Mouse (Mus musculus) hindbrain, embryonic 15.5 days (tissue): ENCODE data around the gene Hps6. TPM values are rescaled to one million over a fixed set of nuclear protein-coding genes. Genes with fewer than 3 reads are reported as not detected.

Experiments used
- ATAC-seq: fragments of 200-750 bp; cut with Nextera tagmentation; 2 replicates; pipeline ENCODE4 v1.8.0; 2017; ENCODE audit warnings: low read depth, moderate number of reproducible peaks, moderate TSS enrichment; ENCODE audit not compliant: low FRiP score
- H3K27ac ChIP-seq: fragments of 300-500 bp; sonication (generic); replicated peaks from 2 replicates; pipeline ENCODE4 v1.5.1; 2015; ENCODE audit warnings: mild to moderate bottlenecking, inconsistent platforms
- H3K27me3 ChIP-seq: fragments of 300-500 bp; sonication (generic); 2 replicates; pipeline ENCODE4 v1.6.1; 2015; ENCODE audit warnings: control low read depth, inconsistent platforms
- H3K36me3 ChIP-seq: fragments of 300-500 bp; sonication (generic); 2 replicates; pipeline ENCODE4 v1.6.1; 2015; ENCODE audit warnings: control low read depth, inconsistent platforms
- H3K4me1 ChIP-seq: fragments of 300-500 bp; sonication (generic); replicated peaks from 2 replicates; pipeline ENCODE4 v1.6.1; 2015; ENCODE audit warnings: control low read depth, inconsistent platforms
- H3K4me2 ChIP-seq: fragments of 300-500 bp; sonication (generic); 2 replicates; pipeline ENCODE4 v1.6.1; 2015; ENCODE audit warnings: moderate library complexity, mild to moderate bottlenecking, inconsistent platforms
- H3K4me3 ChIP-seq: fragments of 300-500 bp; sonication (generic); 2 replicates; pipeline ENCODE4 v1.5.1; 2015; ENCODE audit warnings: mild to moderate bottlenecking, inconsistent platforms
- H3K9ac ChIP-seq: fragments of 300-500 bp; sonication (generic); 2 replicates; pipeline ENCODE4 v1.6.1; 2015; ENCODE audit warnings: inconsistent platforms
- H3K9me3 ChIP-seq: fragments of 300-500 bp; sonication (generic); 2 replicates; pipeline ENCODE4 v1.6.1; 2016; ENCODE audit warnings: control low read depth, inconsistent platforms
- WGBS: fragments of 180-500 bp; shearing (Covaris S2); methylation state at CpG from one replicate; pipeline ENCODE4 v1.1.7; 2015; 5-methylcytosine and 5-hydroxymethylcytosine counted together
- polyA plus RNA-seq: library from polyadenylated mRNA; unstranded; fragments of >200 nt; fragmentation: Nextera tagmentation; extraction: Ambion mirVana; gene quantifications from 2 replicates; pipeline ENCODE4 v1.2.1, GENCODE M21; 2015

The Hps6 gene
- polyA plus RNA-seq, 1 experiment from 2014 or later, result 5.0 TPM

DNA sequence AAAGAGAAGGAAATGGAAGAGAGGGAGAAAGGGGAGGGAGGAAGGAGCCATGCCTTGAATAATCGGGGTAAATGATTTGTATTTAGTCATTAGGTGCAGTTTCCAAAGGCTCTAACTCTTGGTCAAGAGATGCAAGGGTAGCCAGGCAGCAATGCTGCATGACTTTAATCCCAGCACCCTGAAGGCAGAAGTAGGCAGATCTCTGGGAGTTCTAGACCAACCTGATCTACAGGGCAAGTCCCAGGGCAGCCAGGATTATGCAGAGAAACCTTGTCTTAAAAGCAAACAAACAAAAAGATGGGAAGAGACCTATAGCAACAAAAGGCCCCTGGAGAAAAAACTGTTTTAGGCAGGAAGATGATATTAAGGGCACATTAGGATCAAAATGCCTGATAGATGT, 3.9 kb upstream of the Hps6 start:
- peaks cover 31% of the 10 kb centered on the region for H3K4me1 ChIP-seq
- no peak overlapping the region for H3K9ac ChIP-seq
- H3K27me3 ChIP-seq, result 0 out of 2 replicates have a peak, but pooled peaks cover 10% of the 10 kb centered on the region
- H3K27ac ChIP-seq, result no peak overlapping the region
- no peak for ATAC-seq
- 67% methylated on average over 1 of the region's 1 CpGs for WGBS
- no peaks in the 10 kb centered on the region for H3K9me3 ChIP-seq
- H3K36me3 ChIP-seq, result 0 out of 2 replicates have a peak, but pooled peaks cover 4% of the 10 kb centered on the region
- H3K4me2 ChIP-seq, result peak overlapping the region; percentile 63; the same call in 1 of the 2 replicates
- H3K4me3 ChIP-seq, result no peak overlapping the region

DNA sequence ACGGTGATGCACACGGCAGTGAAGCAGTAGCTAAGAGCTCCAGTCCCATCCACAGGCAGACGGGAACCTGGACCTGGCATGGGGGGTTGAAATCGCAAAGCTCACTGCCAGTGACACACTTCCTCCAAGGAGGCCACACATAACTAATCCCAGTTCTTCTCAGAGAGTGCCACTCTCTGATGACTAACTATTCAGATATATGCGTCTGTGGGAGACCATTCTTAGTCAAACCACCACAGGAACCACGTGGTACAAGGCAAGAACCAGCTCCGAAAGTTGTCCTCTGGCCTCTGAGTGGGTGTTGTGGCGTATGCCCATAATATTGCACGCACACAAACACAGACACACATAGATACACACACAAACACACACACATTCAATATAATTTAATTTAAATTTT, 1.0 kb upstream of the Hps6 start:
- peaks cover 25% of the 10 kb centered on the region for H3K4me1 ChIP-seq
- 79% methylated on average over 9 of the region's 9 CpGs for WGBS
- H3K27ac ChIP-seq, result no peak overlapping the region
- no peaks in the 10 kb centered on the region for H3K36me3 ChIP-seq
- no peaks in the 10 kb centered on the region for H3K9me3 ChIP-seq
- no peak for ATAC-seq
- 0 out of 2 replicates have a peak, but pooled peaks cover 10% of the 10 kb centered on the region for H3K27me3 ChIP-seq
- no peak overlapping the region for H3K4me3 ChIP-seq
- no peak overlapping the region for H3K9ac ChIP-seq
- no peak overlapping the region for H3K4me2 ChIP-seq

DNA sequence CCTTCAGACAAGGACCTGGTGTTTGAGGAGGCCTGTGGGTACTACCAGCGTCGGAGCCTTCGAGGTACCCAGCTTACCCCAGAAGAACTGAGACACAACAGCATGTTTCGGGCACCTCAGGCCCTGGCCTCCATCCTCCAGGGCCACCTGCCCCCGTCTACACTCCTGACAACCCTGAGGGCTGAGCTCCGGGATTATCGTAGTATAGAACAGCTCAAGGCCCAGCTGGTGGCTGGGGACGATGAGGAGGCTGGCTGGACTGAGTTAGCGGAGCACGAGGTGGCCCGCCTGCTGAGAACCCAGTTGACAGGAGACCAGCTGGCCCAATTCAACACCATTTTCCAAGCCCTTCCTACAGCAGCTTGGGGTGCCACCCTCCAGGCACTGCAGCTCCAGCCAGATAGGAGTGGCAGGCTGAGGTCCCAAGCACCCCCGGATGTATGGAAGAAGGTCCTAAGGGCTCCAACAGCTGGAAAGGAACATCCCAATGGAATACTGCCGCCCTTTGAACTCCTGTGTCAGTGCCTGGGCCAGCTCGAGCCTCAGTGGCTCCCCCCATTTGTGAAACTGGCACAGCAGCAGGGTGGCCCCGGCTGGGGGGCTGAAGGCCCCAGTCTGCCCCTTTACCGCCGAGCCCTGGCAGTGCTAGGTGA, 1.6 kb downstream of the Hps6 start:
- ATAC-seq, result no peak
- 66% methylated on average over 17 of the region's 17 CpGs for WGBS
- H3K4me3 ChIP-seq, result no peak overlapping the region
- no peak overlapping the region for H3K4me2 ChIP-seq
- 0 out of 2 replicates have a peak, but pooled peaks cover 4% of the 10 kb centered on the region for H3K27me3 ChIP-seq
- H3K4me1 ChIP-seq, result peaks cover 15% of the 10 kb centered on the region
- no peaks in the 10 kb centered on the region for H3K9me3 ChIP-seq
- H3K9ac ChIP-seq, result no peak overlapping the region
- no peak overlapping the region for H3K27ac ChIP-seq
- no peaks in the 10 kb centered on the region for H3K36me3 ChIP-seq

DNA sequence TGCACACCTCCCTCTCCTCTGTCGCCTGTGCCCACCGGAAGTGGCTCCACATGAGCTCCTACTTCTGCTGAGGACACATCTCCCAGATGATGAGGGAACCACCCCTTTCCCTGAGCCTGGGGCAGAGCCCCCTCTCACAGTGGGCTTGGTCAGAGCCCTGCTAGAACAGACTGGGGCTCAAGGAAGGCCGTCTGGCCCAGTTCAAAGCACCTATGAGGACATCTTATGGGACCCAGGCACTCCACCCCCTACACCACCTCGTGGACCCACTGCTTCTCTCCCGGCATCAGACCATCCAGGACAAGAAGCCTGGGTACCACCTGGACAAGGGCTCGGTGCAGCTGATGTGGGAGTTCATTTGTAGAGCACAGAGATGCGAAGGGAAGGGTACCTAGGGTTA, 2.4 kb downstream of the Hps6 start:
- H3K9me3 ChIP-seq, result no peaks in the 10 kb centered on the region
- H3K4me3 ChIP-seq, result no peak overlapping the region
- 0 out of 2 replicates have a peak, but pooled peaks cover 4% of the 10 kb centered on the region for H3K27me3 ChIP-seq
- peaks cover 15% of the 10 kb centered on the region for H3K4me1 ChIP-seq
- H3K27ac ChIP-seq, result no peak overlapping the region
- no peak for ATAC-seq
- H3K9ac ChIP-seq, result no peak overlapping the region
- no peak overlapping the region for H3K4me2 ChIP-seq
- no peaks in the 10 kb centered on the region for H3K36me3 ChIP-seq
- 90% methylated on average over 7 of the region's 7 CpGs for WGBS

DNA sequence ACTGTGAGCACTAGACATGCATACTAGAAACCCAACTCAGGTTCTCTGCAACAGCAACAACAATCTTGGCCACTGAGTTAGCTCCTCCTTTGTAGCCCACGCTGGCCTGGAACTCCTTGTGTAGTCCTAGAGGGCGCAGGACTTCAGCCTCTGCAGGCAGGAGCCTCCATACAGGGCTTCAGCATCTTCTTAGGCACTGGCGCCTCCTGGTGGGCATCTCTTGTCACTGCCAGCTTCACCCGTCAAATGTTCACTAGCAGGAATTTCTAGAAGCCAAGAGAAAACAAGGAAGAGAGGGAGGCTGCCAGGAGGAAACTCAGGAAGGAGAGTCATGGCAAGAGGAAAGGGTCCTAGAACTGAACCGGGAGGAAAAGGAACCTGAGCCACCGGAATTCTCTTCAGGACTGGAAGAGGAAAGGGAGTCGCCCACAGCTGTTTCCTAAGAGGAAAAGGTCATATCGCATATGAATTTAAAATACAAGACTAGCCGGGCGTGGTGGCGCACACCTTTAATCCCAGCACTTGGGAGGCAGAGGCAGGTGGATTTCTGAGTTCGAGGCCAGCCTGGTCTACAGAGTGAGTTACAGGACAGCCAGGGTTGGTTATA, 11.4 kb downstream of the Hps6 start:
- no peak overlapping the region for H3K9ac ChIP-seq
- ATAC-seq, result peak; percentile 76; the same call in 1 of the 2 replicates
- no peak overlapping the region for H3K4me3 ChIP-seq
- H3K27ac ChIP-seq, result no peak overlapping the region
- no peaks in the 10 kb centered on the region for H3K27me3 ChIP-seq
- H3K4me1 ChIP-seq, result no peaks in the 10 kb centered on the region
- no peak overlapping the region for H3K4me2 ChIP-seq
- no peaks in the 10 kb centered on the region for H3K9me3 ChIP-seq
- H3K36me3 ChIP-seq, result no peaks in the 10 kb centered on the region
- 41% methylated on average over 12 of the region's 12 CpGs for WGBS

DNA sequence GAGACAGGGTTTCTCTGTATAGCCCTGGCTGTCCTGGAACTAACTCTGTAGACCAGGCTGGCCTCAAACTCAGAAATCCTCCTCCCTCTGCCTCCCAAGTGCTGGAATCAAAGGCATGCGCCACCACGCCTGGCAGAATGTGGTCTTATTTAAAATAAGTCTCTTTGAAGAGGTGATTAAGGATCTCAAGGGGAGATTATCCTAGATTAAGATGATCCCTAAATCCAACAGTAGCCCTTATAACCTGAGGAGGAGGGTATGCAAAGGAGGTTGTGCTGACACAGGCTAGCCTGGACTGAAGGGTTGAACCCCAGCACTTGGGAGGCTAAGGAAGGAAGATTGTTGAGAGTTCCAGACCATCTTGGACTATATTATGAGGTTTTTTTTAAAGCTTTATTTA, 12.7 kb downstream of the Hps6 start:
- H3K4me2 ChIP-seq, result no peak overlapping the region
- no peaks in the 10 kb centered on the region for H3K27me3 ChIP-seq
- no peak overlapping the region for H3K27ac ChIP-seq
- ATAC-seq, result no peak
- no peak overlapping the region for H3K4me3 ChIP-seq
- no peaks in the 10 kb centered on the region for H3K4me1 ChIP-seq
- no peaks in the 10 kb centered on the region for H3K9me3 ChIP-seq
- H3K9ac ChIP-seq, result no peak overlapping the region
- WGBS, result 86% methylated on average over 2 of the region's 2 CpGs
- no peaks in the 10 kb centered on the region for H3K36me3 ChIP-seq

DNA sequence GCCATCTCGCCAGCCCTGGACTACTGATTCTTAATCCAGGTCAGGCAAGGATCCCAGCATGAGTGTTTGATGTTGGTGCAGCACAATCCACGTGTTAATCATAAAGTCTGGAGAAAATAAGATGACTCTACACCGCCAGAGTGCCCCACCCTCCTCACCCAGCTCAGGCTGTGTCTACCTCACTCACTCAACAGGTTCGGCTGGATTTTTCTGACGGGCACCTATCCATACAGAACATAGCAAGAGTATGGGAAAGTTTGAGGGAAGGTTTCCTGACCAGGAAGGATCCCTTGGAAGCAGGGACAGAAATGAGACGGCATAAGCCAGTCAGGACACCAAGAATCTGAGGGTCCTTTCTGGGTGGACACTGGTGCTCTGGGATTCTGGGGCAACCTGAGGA, 21.7 kb downstream of the Hps6 start:
- ATAC-seq, result no peak
- Histone ChIP-seq H3K9me3 (no peaks in the 10 kb centered on the region), H3K9ac (no peak overlapping the region), H3K4me3 (no peak overlapping the region), H3K36me3 (no peaks in the 10 kb centered on the region), H3K4me2 (no peak overlapping the region), H3K27me3 (no peaks in the 10 kb centered on the region), H3K27ac (no peak overlapping the region), H3K4me1 (no peaks in the 10 kb centered on the region)
- WGBS, result 81% methylated on average over 6 of the region's 6 CpGs

DNA sequence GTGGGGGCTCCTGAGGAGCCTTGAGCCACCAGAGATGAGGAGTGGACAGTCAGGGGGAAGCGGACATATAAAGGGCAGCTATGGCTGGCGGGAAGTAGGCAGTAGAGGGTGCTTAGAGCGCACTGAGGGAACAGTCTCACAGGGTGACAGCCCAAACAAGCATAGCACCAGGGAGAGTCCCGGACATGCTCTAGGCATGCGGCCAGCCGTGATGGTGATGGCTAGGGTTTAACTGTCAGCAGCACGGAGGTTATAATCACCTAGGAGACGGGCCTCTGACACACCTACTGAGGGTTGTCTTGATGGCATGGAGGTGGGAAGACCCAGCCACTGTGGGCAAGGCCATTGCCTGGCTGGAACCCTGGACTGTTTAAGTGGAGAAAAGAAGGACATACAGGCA, 23.3 kb downstream of the Hps6 start:
- no peak for ATAC-seq
- H3K27me3 ChIP-seq, result no peaks in the 10 kb centered on the region
- no peak overlapping the region for H3K9ac ChIP-seq
- no peak overlapping the region for H3K27ac ChIP-seq
- H3K36me3 ChIP-seq, result no peaks in the 10 kb centered on the region; the same call in 1 of the 2 replicates
- no peaks in the 10 kb centered on the region for H3K9me3 ChIP-seq
- no peak overlapping the region for H3K4me3 ChIP-seq
- no peaks in the 10 kb centered on the region for H3K4me1 ChIP-seq
- no peak overlapping the region for H3K4me2 ChIP-seq
- WGBS, result 71% methylated on average over 8 of the region's 8 CpGs

DNA sequence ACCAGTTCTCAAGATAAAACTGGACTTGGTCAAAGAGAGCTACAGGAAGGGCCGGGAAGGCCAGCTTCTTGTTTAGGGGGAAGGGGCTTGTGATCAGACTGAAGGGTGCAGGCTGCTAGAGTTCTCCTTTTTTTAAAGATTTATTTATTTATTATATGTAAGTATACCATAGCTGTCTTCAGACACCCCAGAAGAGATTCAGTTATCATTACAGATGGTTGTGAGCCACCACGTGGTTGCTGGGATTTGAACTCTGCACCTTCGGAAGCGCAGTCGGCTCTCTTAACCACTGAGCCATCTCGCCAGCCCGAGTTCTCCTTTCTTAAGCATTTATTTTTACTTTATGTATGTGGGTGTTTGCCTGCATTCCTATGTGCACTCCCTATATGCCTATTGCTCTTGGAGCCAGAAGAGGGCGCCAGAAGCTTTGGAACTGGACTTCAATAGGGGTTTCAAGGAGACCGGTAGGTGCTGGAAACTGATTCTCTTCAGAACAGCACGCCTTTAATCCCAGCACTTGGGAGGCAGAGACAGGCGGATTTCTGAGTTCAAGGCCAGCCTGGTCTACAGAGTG, 25.5 kb downstream of the Hps6 start:
- WGBS, result 77% methylated on average over 11 of the region's 11 CpGs
- ATAC-seq, result no peak

DNA sequence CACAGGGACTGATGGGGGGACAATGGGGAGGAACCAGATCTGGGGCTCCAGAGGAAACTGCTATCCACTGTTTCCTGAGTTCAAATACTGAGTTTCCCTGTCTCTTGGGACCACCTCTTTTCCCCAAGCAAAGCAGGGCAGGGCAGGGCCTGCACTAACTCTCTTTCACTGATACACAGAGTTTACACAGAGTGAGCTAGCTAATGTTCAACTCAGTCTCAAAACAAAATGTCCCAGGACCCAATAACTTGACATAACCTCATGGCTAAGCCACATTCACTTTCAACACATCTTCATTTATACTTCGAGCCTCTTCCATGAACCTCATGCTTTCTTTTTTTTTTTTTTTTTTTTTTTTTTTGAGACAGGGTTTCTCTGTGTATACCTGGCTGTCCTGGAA, 26.3 kb downstream of the Hps6 start:
- H3K27me3 ChIP-seq, result no peaks in the 10 kb centered on the region
- peaks cover 27% of the 10 kb centered on the region for H3K36me3 ChIP-seq
- no peaks in the 10 kb centered on the region for H3K9me3 ChIP-seq
- WGBS, result 85% methylated on average over 1 of the region's 1 CpGs
- no peak overlapping the region for H3K9ac ChIP-seq
- no peaks in the 10 kb centered on the region for H3K4me1 ChIP-seq
- ATAC-seq, result no peak
- H3K27ac ChIP-seq, result no peak overlapping the region
- no peak overlapping the region for H3K4me3 ChIP-seq
- H3K4me2 ChIP-seq, result no peak overlapping the region

More for the DNA sequence above, 25.5 kb downstream of the Hps6 start:
- Histone ChIP-seq H3K9me3 (no peaks in the 10 kb centered on the region), H3K4me3 (no peak overlapping the region), H3K36me3 (peaks cover 19% of the 10 kb centered on the region), H3K9ac (no peak overlapping the region), H3K27ac (no peak overlapping the region), H3K4me2 (no peak overlapping the region), H3K27me3 (no peaks in the 10 kb centered on the region), H3K4me1 (no peaks in the 10 kb centered on the region)

DNA sequence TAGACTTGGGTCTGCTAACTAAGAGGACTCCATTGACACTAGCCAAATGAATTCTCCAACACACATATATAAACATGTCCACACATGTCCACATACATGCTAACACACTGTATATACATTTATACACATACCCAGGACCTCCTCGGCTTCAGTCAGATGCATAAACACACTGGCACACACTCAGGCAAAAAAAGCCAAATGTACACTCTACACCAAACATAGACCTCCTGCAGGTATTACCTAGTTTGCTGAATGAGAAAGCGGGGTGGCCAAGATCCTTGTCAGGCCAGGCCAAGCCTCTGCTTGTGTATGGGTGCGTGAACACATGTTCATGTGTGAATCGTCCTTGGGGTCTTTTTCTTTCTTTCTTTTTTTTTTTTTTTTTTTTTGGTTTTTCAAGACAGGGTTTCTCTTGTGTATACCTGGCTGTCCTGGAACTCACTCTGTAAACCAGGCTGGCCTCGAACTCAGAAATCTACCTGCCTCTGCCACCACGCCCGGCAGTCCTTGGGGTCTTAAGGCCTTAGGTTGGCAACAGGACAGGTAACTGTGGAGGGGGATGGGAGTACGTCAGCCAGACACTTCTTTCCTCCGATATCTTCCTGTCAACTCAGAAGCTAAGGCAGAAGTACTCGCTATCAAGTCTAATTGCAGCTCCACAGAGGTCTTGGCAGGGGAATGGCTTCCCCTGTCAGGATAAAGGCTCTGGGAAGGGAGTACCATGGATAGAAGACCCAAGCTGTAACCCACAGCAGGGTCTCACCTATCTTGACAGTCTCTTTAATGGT, 27.1 kb downstream of the Hps6 start:
- no peaks in the 10 kb centered on the region for H3K9me3 ChIP-seq
- H3K4me3 ChIP-seq, result no peak overlapping the region
- H3K27ac ChIP-seq, result no peak overlapping the region
- peaks cover 35% of the 10 kb centered on the region for H3K36me3 ChIP-seq
- H3K4me2 ChIP-seq, result no peak overlapping the region
- no peak for ATAC-seq
- H3K27me3 ChIP-seq, result no peaks in the 10 kb centered on the region
- WGBS, result 97% methylated on average over 10 of the region's 10 CpGs
- no peaks in the 10 kb centered on the region for H3K4me1 ChIP-seq
- no peak overlapping the region for H3K9ac ChIP-seq
